Mouse (Mus musculus) G1E (cell line): ENCODE results near the gene 2410004B18Rik. TPM values are rescaled to one million over a fixed set of nuclear protein-coding genes. Genes with fewer than 3 reads are reported as not detected.

Experiments used
- ATAC-seq: 2 replicates; pipeline ENCODE4 v1.8.0; 2016; ENCODE audit warnings: mild to moderate bottlenecking; ENCODE audit not compliant: insufficient number of reproducible peaks, poor library complexity, low FRiP score, severe bottlenecking; ENCODE audit errors: extremely low read depth
- DNase-seq: peaks from one replicate; pipeline ENCODE4 v3.0.0; 2012; ENCODE audit warnings: low spot score
- H3K27me3 ChIP-seq: 2 replicates; pipeline ENCODE4 v1.6.1; 2012; ENCODE audit warnings: mild to moderate bottlenecking, low read length, inconsistent platforms; ENCODE audit not compliant: insufficient read depth
- H3K36me3 ChIP-seq: replicated peaks from 2 replicates; pipeline ENCODE3; 2012; ENCODE audit warnings: mild to moderate bottlenecking, inconsistent platforms
- H3K4me1 ChIP-seq: 2 replicates; pipeline ENCODE4 v1.6.1; 2012; ENCODE audit warnings: low read depth, low read length, inconsistent platforms, mixed read lengths; ENCODE audit not compliant: insufficient read depth
- H3K4me3 ChIP-seq: 2 replicates; pipeline ENCODE4 v1.5.1; 2012; ENCODE audit warnings: low read depth, mild to moderate bottlenecking, inconsistent platforms, low read length, moderate library complexity, mixed read lengths
- H3K9me3 ChIP-seq: replicated peaks from 2 replicates; pipeline ENCODE4 v1.6.1; 2012; ENCODE audit warnings: inconsistent platforms
- CTCF ChIP-seq: IDR thresholded peaks from 2 replicates; pipeline ENCODE4 v1.5.1; 2012; ENCODE audit warnings: low read depth, low read length, inconsistent platforms, mixed read lengths
- GATA1 ChIP-seq: IDR thresholded peaks from 2 replicates; pipeline ENCODE4 v1.6.1; 2012; ENCODE audit warnings: borderline replicate concordance, low read length, inconsistent platforms, mixed read lengths
- GATA2 ChIP-seq: IDR thresholded peaks from 2 replicates; pipeline ENCODE4 v1.6.1; 2012; ENCODE audit warnings: low read depth, low read length, inconsistent platforms, borderline replicate concordance
- POLR2AphosphoS5 ChIP-seq: IDR thresholded peaks from 2 replicates; pipeline ENCODE4 v1.6.1; 2012; ENCODE audit warnings: low read depth, low read length, inconsistent platforms; ENCODE audit not compliant: insufficient replicate concordance
- TAL1 ChIP-seq: conservative IDR thresholded peaks from 2 replicates; pipeline ENCODE4 v1.6.1; 2012; ENCODE audit warnings: low read depth, low read length, inconsistent platforms, mixed read lengths
- polyA plus RNA-seq: library from polyadenylated mRNA; stranded (reverse); fragments of >175 nt; gene quantifications from 2 replicates; pipeline ENCODE4 v1.2.3, GENCODE M21; 2012
- total RNA-seq, 2 experiments: library from RNA; stranded (forward) in 1 of 2; stranded (reverse) in 1 of 2; fragments of 200-1000 nt in 1 of 2; fragments of >200 nt in 1 of 2; fragmentation: Nextera tagmentation in 1 of 2; gene quantifications; 2 replicates each; pipeline ENCODE4 v1.2.3; 2014 to 2017

The 2410004B18Rik gene
- total and polyA plus RNA-seq, 3 experiments: 24.8 to 57.5 (median 45.9) TPM

DNA sequence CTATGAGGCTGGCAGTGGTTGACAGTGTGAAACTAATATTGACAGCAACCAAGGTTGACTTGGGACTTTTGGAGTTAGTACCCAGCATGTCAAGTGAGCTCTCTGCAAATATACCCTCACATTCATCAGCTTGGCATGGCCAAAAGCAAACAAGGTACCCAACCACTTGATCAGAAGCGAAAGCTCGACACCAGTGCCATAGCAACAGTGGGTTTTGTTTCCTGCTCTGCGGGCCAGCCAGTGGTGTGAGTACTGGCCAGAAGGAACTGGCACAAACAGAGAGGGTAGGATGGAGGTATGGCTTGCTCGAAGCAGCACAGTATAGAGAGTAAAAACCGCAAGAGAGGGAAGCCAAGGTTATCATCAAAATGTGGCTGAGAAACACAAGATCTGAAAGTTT, 21.4 kb upstream of the 2410004B18Rik start:
- Histone ChIP-seq H3K4me3 (no peak overlapping the region), H3K4me1 (no peaks in the 10 kb centered on the region), H3K9me3 (peaks cover 8% of the 10 kb centered on the region; the same call in 1 of the 2 replicates), H3K27me3 (peaks cover 5% of the 10 kb centered on the region), H3K36me3 (no peaks in the 10 kb centered on the region)
- TF ChIP-seq CTCF (no peak), GATA1 (no peak), POLR2AphosphoS5 (no peak), TAL1 (no peak), GATA2 (no peak)
- no peak for ATAC-seq
- no peak for DNase-seq

- H3K9me3 ChIP-seq: peaks cover 8% of the 10 kb centered on the region; the same call in 1 of the 2 replicates
- no peak overlapping the region for H3K4me3 ChIP-seq
- no peak for TF ChIP-seq GATA1
- TF ChIP-seq POLR2AphosphoS5: no peak
- TF ChIP-seq TAL1: no peak
- TF ChIP-seq GATA2: no peak
- no peak for TF ChIP-seq CTCF
- no peaks in the 10 kb centered on the region for H3K4me1 ChIP-seq
- H3K36me3 ChIP-seq: no peaks in the 10 kb centered on the region
- peaks cover 5% of the 10 kb centered on the region for H3K27me3 ChIP-seq
- no peak for ATAC-seq
- no peak for DNase-seq
Observed at GRCm38 (mm10) chr3:145916826-145917225, 21.0 kb upstream of the 2410004B18Rik start.

- H3K9me3 ChIP-seq: peaks cover 8% of the 10 kb centered on the region; the same call in 1 of the 2 replicates
- H3K4me1 ChIP-seq: peaks cover 19% of the 10 kb centered on the region
- H3K4me3 ChIP-seq: peak within 1 kb of the TSS; percentile 94
- DNase-seq (no peak), ATAC-seq (no peak)
- H3K27me3 ChIP-seq: peaks cover 5% of the 10 kb centered on the region; the same call in 1 of the 2 replicates
- no peak for TF ChIP-seq GATA2
- no peak for TF ChIP-seq POLR2AphosphoS5
- no peak for TF ChIP-seq TAL1
- TF ChIP-seq GATA1: no peak
- no peak for TF ChIP-seq CTCF
- peaks cover 12% of the 10 kb centered on the region for H3K36me3 ChIP-seq
Observed at GRCm38 (mm10) chr3:145922019-145922854, 15.6 kb upstream of the 2410004B18Rik start, which contains the start of gene Bcl10. Gene Bcl10 (plus strand): TSS chr3:145922804.

GRCm38 (mm10) chr3:145922971-145923370, 14.8 kb upstream of the 2410004B18Rik start:
- no peak overlapping the region for H3K4me3 ChIP-seq
- no peak for ATAC-seq
- H3K9me3 ChIP-seq: peaks cover 6% of the 10 kb centered on the region; the same call in 1 of the 2 replicates
- H3K27me3 ChIP-seq: peaks cover 5% of the 10 kb centered on the region; the same call in 1 of the 2 replicates
- no peak for TF ChIP-seq POLR2AphosphoS5
- TF ChIP-seq GATA2: no peak
- TF ChIP-seq TAL1: no peak
- no peak for TF ChIP-seq CTCF
- no peak for TF ChIP-seq GATA1
- peaks cover 19% of the 10 kb centered on the region for H3K36me3 ChIP-seq
- H3K4me1 ChIP-seq: peaks cover 26% of the 10 kb centered on the region
- DNase-seq: no peak

GRCm38 (mm10) chr3:145923874-145924577, 13.8 kb upstream of the 2410004B18Rik start:
- Histone ChIP-seq H3K9me3 (no peaks in the 10 kb centered on the region), H3K27me3 (peaks cover 5% of the 10 kb centered on the region; the same call in 1 of the 2 replicates), H3K4me1 (peaks cover 32% of the 10 kb centered on the region), H3K4me3 (peak overlapping the region; percentile 94), H3K36me3 (peaks cover 30% of the 10 kb centered on the region)
- TF ChIP-seq TAL1: no peak
- no peak for TF ChIP-seq POLR2AphosphoS5
- TF ChIP-seq GATA1: no peak
- no peak for TF ChIP-seq GATA2
- ATAC-seq: peak; percentile 97
- DNase-seq: peak; percentile 92
